Mouse (Mus musculus) stomach, embryonic 15.5 days (tissue): Measurements from ENCODE around the gene Zfp473. TPM values are rescaled to one million over a fixed set of nuclear protein-coding genes. Genes with fewer than 3 reads are reported as not detected.

ENCODE experiments used
- ATAC-seq: fragments of 200-750 bp; cut with Nextera tagmentation; 2 replicates; pipeline ENCODE4 v1.8.0; 2017; ENCODE audit warnings: low read depth, moderate number of reproducible peaks, moderate TSS enrichment; ENCODE audit not compliant: insufficient read depth, low FRiP score
- H3K27ac ChIP-seq: fragments of 300-500 bp; sonication (generic); 2 replicates; pipeline ENCODE4 v1.5.1; 2015; ENCODE audit warnings: mild to moderate bottlenecking, inconsistent platforms
- H3K27me3 ChIP-seq: fragments of 300-500 bp; sonication (generic); replicated peaks from 2 replicates; pipeline ENCODE4 v1.6.1; 2015; ENCODE audit warnings: inconsistent platforms
- H3K36me3 ChIP-seq: fragments of 300-500 bp; sonication (generic); 2 replicates; pipeline ENCODE4 v1.6.1; 2015; ENCODE audit warnings: inconsistent platforms
- H3K4me1 ChIP-seq: fragments of 300-500 bp; sonication (generic); 2 replicates; pipeline ENCODE4 v1.6.1; 2015; ENCODE audit warnings: inconsistent platforms
- H3K4me2 ChIP-seq: fragments of 300-500 bp; sonication (generic); 2 replicates; pipeline ENCODE4 v1.6.1; 2015; ENCODE audit warnings: mild to moderate bottlenecking, inconsistent platforms
- H3K4me3 ChIP-seq: fragments of 300-500 bp; sonication (generic); replicated peaks from 2 replicates; pipeline ENCODE4 v1.5.1; 2015; ENCODE audit warnings: inconsistent platforms
- H3K9ac ChIP-seq: fragments of 300-500 bp; sonication (generic); 2 replicates; pipeline ENCODE4 v1.6.1; 2015; ENCODE audit warnings: inconsistent platforms
- H3K9me3 ChIP-seq: fragments of 300-500 bp; sonication (generic); 2 replicates; pipeline ENCODE4 v1.6.1; 2016; ENCODE audit warnings: inconsistent platforms
- WGBS: fragments of 180-500 bp; shearing (Covaris S2); methylation state at CpG from one replicate; pipeline ENCODE4 v1.1.7; 2015; 5-methylcytosine and 5-hydroxymethylcytosine counted together
- polyA plus RNA-seq: library from polyadenylated mRNA; unstranded; fragments of >200 nt; fragmentation: Nextera tagmentation; extraction: Ambion mirVana; gene quantifications from 2 replicates; pipeline ENCODE4 v1.2.1, GENCODE M21; 2015

Zfp473 gene
- polyA plus RNA-seq, 1 experiment from 2014 or later = 2.1 TPM

- 54% methylated on average over 10 of the region's 10 CpGs for WGBS
- Histone ChIP-seq H3K4me3 (no peak overlapping the region), H3K27me3 (no peaks in the 10 kb centered on the region), H3K4me2 (no peak overlapping the region), H3K36me3 (no peaks in the 10 kb centered on the region), H3K27ac (peak overlapping the region; percentile 36; the same call in 1 of the 2 replicates), H3K9me3 (no peaks in the 10 kb centered on the region), H3K9ac (no peak overlapping the region), H3K4me1 (peaks cover 16% of the 10 kb centered on the region)
- no peak for ATAC-seq
These were observed 57.2 kb downstream of the Zfp473 start for GRCm38 (mm10) chr7:44693427-44694175.

GRCm38 (mm10) chr7:44689331-44689730 lies 61.5 kb downstream of the Zfp473 start:
- no peak for ATAC-seq
- WGBS = 84% methylated on average over 7 of the region's 7 CpGs
- H3K9ac ChIP-seq = no peak overlapping the region
- no peaks in the 10 kb centered on the region for H3K36me3 ChIP-seq
- H3K27me3 ChIP-seq = no peaks in the 10 kb centered on the region
- no peak overlapping the region for H3K27ac ChIP-seq
- H3K9me3 ChIP-seq = no peaks in the 10 kb centered on the region
- H3K4me3 ChIP-seq = no peak overlapping the region
- no peak overlapping the region for H3K4me2 ChIP-seq
- H3K4me1 ChIP-seq = peaks cover 8% of the 10 kb centered on the region; the same call in 1 of the 2 replicates

DNA sequence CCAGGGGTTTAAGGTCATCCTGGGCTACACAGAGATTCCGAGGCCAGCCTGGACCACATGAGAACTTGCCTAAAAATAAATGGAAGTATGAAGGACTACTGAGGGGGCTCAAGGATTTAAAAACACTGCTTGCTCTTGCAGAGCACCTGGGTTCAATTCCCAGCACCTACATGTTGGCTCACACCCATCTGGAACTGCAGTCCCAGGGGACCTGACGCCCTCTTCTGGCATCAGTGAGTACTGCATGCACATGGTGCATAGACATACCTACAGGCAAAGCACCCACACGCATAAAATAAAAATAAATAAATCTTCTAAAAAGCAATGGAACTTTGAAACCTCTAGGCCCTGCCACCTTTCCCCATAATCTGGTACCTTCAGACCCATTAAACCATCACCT lies 62.0 kb downstream of the Zfp473 start:
- Histone ChIP-seq H3K27ac (no peak overlapping the region), H3K4me3 (no peak overlapping the region), H3K36me3 (no peaks in the 10 kb centered on the region), H3K9ac (no peak overlapping the region), H3K4me1 (peaks cover 11% of the 10 kb centered on the region), H3K4me2 (no peak overlapping the region), H3K27me3 (no peaks in the 10 kb centered on the region), H3K9me3 (no peaks in the 10 kb centered on the region)
- WGBS = 64% methylated on average over 3 of the region's 3 CpGs
- no peak for ATAC-seq

- peak; percentile 45; the same call in 1 of the 2 replicates for ATAC-seq
- WGBS = 45% methylated on average over 16 of the region's 17 CpGs
- H3K27ac ChIP-seq = no peak overlapping the region; the same call in 1 of the 2 replicates
These were observed 65.1 kb downstream of the Zfp473 start for GRCm38 (mm10) chr7:44685531-44686402.

GRCm38 (mm10) chr7:44683656-44684055 lies 67.2 kb downstream of the Zfp473 start:
- Histone ChIP-seq H3K36me3 (no peaks in the 10 kb centered on the region), H3K27me3 (no peaks in the 10 kb centered on the region), H3K4me1 (peaks cover 11% of the 10 kb centered on the region; the same call in 1 of the 2 replicates), H3K27ac (no peak overlapping the region), H3K4me2 (no peak overlapping the region), H3K9ac (no peak overlapping the region), H3K4me3 (no peak overlapping the region), H3K9me3 (no peaks in the 10 kb centered on the region)
- peak; percentile 62; the same call in 1 of the 2 replicates for ATAC-seq
- 62% methylated on average over 8 of the region's 8 CpGs for WGBS

More at GRCm38 (mm10) chr7:44685531-44686402, 65.1 kb downstream of the Zfp473 start:
- H3K9ac ChIP-seq = no peak overlapping the region
- H3K9me3 ChIP-seq = no peaks in the 10 kb centered on the region
- H3K36me3 ChIP-seq = no peaks in the 10 kb centered on the region
- H3K4me2 ChIP-seq = no peak overlapping the region
- H3K4me3 ChIP-seq = no peak overlapping the region
- H3K27me3 ChIP-seq = no peaks in the 10 kb centered on the region
- peaks cover 11% of the 10 kb centered on the region; the same call in 1 of the 2 replicates for H3K4me1 ChIP-seq

Other genes with a start within 250 kb of the Zfp473 start
- 0.27 and 0.32 TPM in 2 replicates for gene Mybpc2, start 226.4 kb downstream of the Zfp473 start, polyA plus RNA-seq
- 0.40 and 0.42 TPM in 2 replicates for gene Spib, start 219.0 kb downstream of the Zfp473 start, polyA plus RNA-seq
- 69.8 and 75.6 TPM in 2 replicates for gene Pold1, start 202.2 kb downstream of the Zfp473 start, polyA plus RNA-seq
- 62.9 and 65.0 TPM in 2 replicates for gene Nr1h2, start 197.1 kb downstream of the Zfp473 start, polyA plus RNA-seq
- gene Napsa, start 178.7 kb downstream of the Zfp473 start, polyA plus RNA-seq = 4.9 and 5.0 TPM in 2 replicates
- 0.30 and 0.39 TPM in 2 replicates for gene Kcnc3, start 160.4 kb downstream of the Zfp473 start, polyA plus RNA-seq
- 29.0 and 32.7 TPM in 2 replicates for gene Myh14, start 80.2 kb downstream of the Zfp473 start, polyA plus RNA-seq
- not detected in 2 replicates for gene Izumo2, start 42.3 kb downstream of the Zfp473 start, polyA plus RNA-seq
- 32.5 and 33.2 TPM in 2 replicates for gene Vrk3, start 2.6 kb downstream of the Zfp473 start, polyA plus RNA-seq
- gene Nup62, start 65.0 kb upstream of the Zfp473 start, polyA plus RNA-seq = 79.3 and 79.8 TPM in 2 replicates
- gene Il4i1, start 65.3 kb upstream of the Zfp473 start, polyA plus RNA-seq = 1.3 and 1.4 TPM in 2 replicates
- gene Atf5, start 65.6 kb upstream of the Zfp473 start, polyA plus RNA-seq = 5.3 and 6.4 TPM in 2 replicates
- gene Akt1s1, start 97.9 kb upstream of the Zfp473 start, polyA plus RNA-seq = 110 and 112 TPM in 2 replicates
- gene Tbc1d17, start 98.0 kb upstream of the Zfp473 start, polyA plus RNA-seq = 64.5 and 72.0 TPM in 2 replicates
- gene Pnkp, start 106.1 kb upstream of the Zfp473 start, polyA plus RNA-seq = 25.5 and 32.7 TPM in 2 replicates
- gene Ptov1, start 118.7 kb upstream of the Zfp473 start, polyA plus RNA-seq = 291 and 320 TPM in 2 replicates
- gene Med25, start 141.7 kb upstream of the Zfp473 start, polyA plus RNA-seq = 88.7 and 91.0 TPM in 2 replicates
- gene Fuz, start 145.0 kb upstream of the Zfp473 start, polyA plus RNA-seq = 22.2 and 24.2 TPM in 2 replicates
- gene Ap2a1, start 178.4 kb upstream of the Zfp473 start, polyA plus RNA-seq = 61.5 and 61.6 TPM in 2 replicates
- 0.09 and 0.14 TPM in 2 replicates for gene Tsks, start 192.2 kb upstream of the Zfp473 start, polyA plus RNA-seq
- 19.3 and 19.4 TPM in 2 replicates for gene Cpt1c, start 223.8 kb upstream of the Zfp473 start, polyA plus RNA-seq
- gene Prmt1, start 235.5 kb upstream of the Zfp473 start, polyA plus RNA-seq = 396 and 430 TPM in 2 replicates
- gene Irf3, start 246.6 kb upstream of the Zfp473 start, polyA plus RNA-seq = 89.5 and 94.4 TPM in 2 replicates
- 47.3 and 47.7 TPM in 2 replicates for gene Bcl2l12, start 247.7 kb upstream of the Zfp473 start, polyA plus RNA-seq